Mouse (Mus musculus): ENCODE results near the gene C5ar1.

- TF ChIP-seq ZNF384 (IDR thresholded peaks at IDR 0.05; ENCODE audit: low read depth, low read length) = no peak
- TF ChIP-seq HCFC1 (IDR thresholded peaks at IDR 0.05; ENCODE audit: borderline replicate concordance, insufficient read depth, low read length) = no peak
- TF ChIP-seq CHD2 (IDR thresholded peaks at IDR 0.05; ENCODE audit: low read depth, low read length) = no peak
- no peak for TF ChIP-seq ZC3H11A (IDR thresholded peaks at IDR 0.05; ENCODE audit: borderline replicate concordance, low read depth, low read length)
- no peak for TF ChIP-seq MAFK (IDR thresholded peaks at IDR 0.05; ENCODE audit: insufficient read depth, low read depth, low read length)
Observed at GRCm38 (mm10) chr7:16201136-16201535, 58.2 kb downstream of the C5ar1 start.

Measured in ES-E14 (cell line).